Mouse (Mus musculus) adrenal gland, adult 2 months (tissue): Measurements from ENCODE around the gene Pgbd1. TPM values are rescaled to one million over a fixed set of nuclear protein-coding genes. Genes with fewer than 3 reads are reported as not detected.
A peak's percentile ranks its signal among the peaks of the same experiment; 100 is the strongest.

ENCODE experiments used
- DNase-seq: peaks from one replicate; pipeline ENCODE4 v3.0.0; 2021
- microRNA-seq, 2 experiments: library from miRNA; unstranded; fragments of <30 nt; microRNA quantifications; one replicate each; pipeline ENCODE4 v1.2.0; 2021
- polyA plus RNA-seq: library from polyadenylated mRNA; depleted of rRNA; stranded (reverse); fragments of >200 nt; gene quantifications from 2 replicates; pipeline ENCODE4 v1.2.3, GENCODE M21; 2012; rRNA removed
- total RNA-seq, 2 experiments: library from RNA; stranded (reverse); gene quantifications; 2 replicates each; pipeline ENCODE4 v1.2.3; 2021

Pgbd1 gene
- total and polyA plus RNA-seq, 3 experiments = 0.51 to 0.90 (median 0.81) TPM

DNA sequence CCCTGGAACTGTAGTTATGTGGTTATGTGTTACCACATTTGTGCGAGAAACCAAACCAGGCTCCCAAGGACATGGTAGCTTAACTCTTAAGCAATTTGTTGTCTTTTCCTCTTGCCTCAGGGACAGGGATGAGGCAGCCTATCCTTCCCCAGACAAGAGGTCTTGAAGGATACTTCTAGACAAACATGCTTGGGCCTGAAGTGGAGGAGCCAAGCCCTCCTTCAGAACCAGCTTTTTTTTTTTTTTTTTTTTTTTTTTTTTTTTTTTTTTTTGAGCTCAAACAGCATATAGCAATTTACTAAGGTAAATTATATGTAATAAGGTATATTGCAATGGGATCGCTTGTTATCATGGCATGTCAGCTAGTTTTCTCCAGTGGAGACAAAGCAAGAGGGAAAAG, 25.1 kb downstream of the Pgbd1 start:
- DNase-seq = no peak

DNA sequence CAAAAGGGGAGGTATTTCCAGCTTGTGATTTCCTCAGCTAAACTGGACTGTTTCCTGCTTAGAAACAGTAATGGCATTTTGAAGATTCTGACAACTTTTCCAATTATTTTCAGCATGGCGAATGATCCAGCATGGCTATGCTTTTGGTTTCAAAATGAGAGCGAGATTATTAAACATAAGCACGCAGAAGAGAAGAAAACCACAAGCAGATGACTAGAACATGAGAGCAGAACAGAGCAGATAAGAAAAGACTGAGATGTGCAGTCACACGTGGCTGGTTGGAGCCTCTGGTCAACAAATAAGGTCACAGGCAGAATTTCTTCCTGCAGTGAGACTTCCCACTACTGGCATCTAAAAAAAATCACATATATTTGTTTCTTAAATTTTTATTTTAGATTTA, 25.6 kb downstream of the Pgbd1 start:
- no peak for DNase-seq

GRCm38 (mm10) chr13:21414231-21415212, 26.3 kb downstream of the Pgbd1 start:
- no peak for DNase-seq

- DNase-seq = no peak
Measured at GRCm38 (mm10) chr13:21408805-21409459, 31.9 kb downstream of the Pgbd1 start.

DNA sequence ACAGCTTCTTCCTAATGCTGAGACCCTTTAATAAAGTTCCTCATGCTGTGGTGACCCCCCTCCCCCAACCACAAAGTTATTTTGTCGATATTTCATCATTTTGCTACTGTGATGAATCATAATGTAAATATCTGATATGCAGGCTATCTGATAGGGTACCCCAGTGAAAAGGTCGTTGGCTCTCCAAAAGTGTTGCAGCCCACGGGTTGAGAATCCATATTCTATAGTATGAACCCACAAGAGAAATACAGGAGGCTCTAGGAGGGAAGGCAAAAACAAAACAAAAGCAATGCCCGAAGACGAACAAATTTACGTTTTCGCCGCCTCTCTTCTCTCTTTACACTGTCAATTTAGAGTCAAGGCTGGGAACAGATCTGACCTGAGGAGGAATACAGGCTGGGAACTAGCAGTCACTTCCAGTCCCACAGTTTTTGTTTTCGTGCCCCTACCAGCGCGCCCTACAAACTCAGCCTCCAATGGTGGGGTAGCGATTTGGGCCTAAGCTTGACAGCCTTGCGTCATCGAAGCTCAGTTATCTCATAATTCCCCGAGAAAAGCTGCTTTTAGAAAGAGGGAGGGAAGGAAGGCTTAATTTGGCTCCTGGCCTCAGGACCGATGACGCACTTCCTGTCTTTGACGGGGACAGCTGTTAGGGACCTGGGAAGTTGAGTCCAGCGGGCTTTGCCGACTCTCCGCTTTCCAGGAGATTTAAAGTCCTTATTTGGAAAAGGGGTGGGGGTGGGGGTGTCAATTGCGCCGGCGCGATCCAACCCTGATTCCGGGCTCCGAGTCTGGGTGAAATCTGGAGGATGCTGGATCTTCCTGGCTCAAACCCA, 32.7 kb downstream of the Pgbd1 start:
- peak; percentile 89 for DNase-seq

- DNase-seq = no peak
Measured at GRCm38 (mm10) chr13:21407341-21407740, 33.5 kb downstream of the Pgbd1 start.

DNA sequence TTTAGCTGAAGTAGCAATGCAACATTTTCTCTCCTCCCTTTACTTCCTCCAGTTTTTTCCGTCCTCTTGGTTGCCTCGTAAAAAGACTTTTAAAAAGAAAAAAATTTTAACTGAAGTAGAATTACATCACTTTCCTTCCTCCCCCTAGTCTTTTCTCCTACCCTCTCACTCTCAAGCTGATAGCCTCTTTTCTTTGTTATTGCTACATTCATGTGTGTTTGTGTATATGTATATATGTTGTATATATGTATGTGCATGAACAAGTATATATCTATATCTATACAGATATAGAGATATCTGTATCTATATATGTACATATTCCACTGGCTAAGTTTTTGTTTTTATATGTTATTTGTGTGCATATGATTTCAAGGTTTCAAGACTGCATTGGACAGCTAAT, 38.0 kb downstream of the Pgbd1 start:
- no peak for DNase-seq

- DNase-seq = peak; percentile 89
Measured at GRCm38 (mm10) chr13:21402287-21402846, 38.5 kb downstream of the Pgbd1 start, which contains the start of gene Zkscan3. Gene Zkscan3, minus strand, starts transcription at chr13:21402755.

- DNase-seq = peak; percentile 28
Measured at GRCm38 (mm10) chr13:21401636-21402286, 39.1 kb downstream of the Pgbd1 start.

GRCm38 (mm10) chr13:21401166-21401565, 39.7 kb downstream of the Pgbd1 start:
- no peak for DNase-seq

DNA sequence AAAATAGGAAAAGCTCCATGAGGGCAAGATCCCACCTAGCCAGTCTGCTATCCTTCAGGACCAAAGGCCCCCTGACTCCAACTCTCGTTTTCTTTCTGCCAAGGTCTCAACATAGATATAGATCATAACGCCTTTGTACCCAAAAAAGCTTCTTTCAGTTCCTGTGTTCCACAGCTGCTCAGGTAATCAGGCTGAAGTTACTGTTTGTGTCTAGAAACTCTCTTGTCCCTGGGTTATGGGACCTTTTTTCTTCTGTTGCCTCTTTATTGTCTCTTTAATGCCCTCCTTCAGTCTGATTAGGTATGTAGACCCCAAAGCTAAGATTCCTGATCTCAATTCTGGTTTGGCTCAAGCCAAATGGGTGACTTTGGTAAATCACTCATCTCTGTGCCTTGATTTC, 43.4 kb downstream of the Pgbd1 start:
- no peak for DNase-seq

GRCm38 (mm10) chr13:21396048-21396447, 44.8 kb downstream of the Pgbd1 start:
- DNase-seq = peak; percentile 57

GRCm38 (mm10) chr13:21395623-21396022, 45.2 kb downstream of the Pgbd1 start:
- no peak for DNase-seq

GRCm38 (mm10) chr13:21395211-21395610, 45.6 kb downstream of the Pgbd1 start:
- DNase-seq = peak; percentile 37

DNA sequence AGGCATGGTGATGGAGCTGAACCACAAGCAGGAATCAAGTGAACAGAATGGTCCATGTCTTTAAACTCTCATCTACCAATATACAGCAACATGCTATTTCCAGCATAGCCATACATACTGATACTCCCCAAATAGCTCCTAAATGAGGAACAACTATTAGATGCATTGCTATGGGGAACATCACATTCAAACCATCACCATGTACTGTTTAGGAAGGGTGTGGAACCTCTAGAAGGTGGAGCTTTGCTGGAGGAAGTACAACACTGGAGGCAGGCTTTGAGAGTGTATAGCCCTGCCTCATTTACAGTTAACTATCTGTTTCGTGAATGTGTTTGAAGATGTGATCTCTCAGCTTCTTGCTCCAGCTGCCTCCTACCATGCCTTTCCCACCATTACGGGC, 63.1 kb downstream of the Pgbd1 start:
- DNase-seq = no peak

DNA sequence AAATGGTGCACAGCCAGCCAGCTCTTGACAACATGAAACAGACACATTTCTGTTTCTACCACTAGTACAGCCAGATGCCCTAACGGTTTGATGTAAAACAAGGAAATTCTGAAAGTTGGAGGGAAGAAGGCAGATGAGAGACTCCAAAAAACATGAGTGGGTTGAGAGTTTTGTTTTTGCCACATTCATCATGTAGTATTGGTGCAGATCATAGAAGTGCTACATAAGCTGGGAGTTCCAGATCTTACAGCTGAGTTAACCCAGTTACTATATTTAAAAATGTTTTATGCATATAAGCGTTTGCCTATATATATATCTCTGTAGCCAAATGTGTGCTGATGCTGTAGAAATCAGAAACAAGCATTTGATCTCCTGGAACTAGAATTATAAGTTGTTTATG, 68.2 kb downstream of the Pgbd1 start:
- no peak for DNase-seq

Small RNA genes lying within 50 kb of the gene (microRNA-seq; reads per million reads assigned to microRNA genes)
- 0 reads per million in 2 experiments for gene Mir1896
- 0 to 0.22 reads per million in 2 experiments for gene Mir6942

Other genes with a start within 250 kb of the Pgbd1 start
- gene Gpx5, start 148.3 kb downstream of the Pgbd1 start, total RNA-seq = not detected
- gene Gpx5, start 148.3 kb downstream of the Pgbd1 start, polyA plus RNA-seq = not detected in 2 replicates
- not detected for gene Gpx6, start 128.9 kb downstream of the Pgbd1 start, total RNA-seq
- gene Gpx6, start 128.9 kb downstream of the Pgbd1 start, polyA plus RNA-seq = not detected in 2 replicates
- gene Olfr1367, start 94.1 kb downstream of the Pgbd1 start, total RNA-seq = not detected
- not detected in 2 replicates for gene Olfr1367, start 94.1 kb downstream of the Pgbd1 start, polyA plus RNA-seq
- gene Zscan12, start 78.2 kb downstream of the Pgbd1 start, total RNA-seq = 1 to 10 TPM; 9.4 to 9.6 TPM
- gene Zscan12, start 78.2 kb downstream of the Pgbd1 start, polyA plus RNA-seq = 0.33 and 0.44 TPM in 2 replicates
- 10 to 100 TPM; 44.2 to 61.4 TPM for gene Zkscan3, start 38.3 kb downstream of the Pgbd1 start, total RNA-seq
- 21.9 and 27.8 TPM in 2 replicates for gene Zkscan3, start 38.3 kb downstream of the Pgbd1 start, polyA plus RNA-seq
- gene Zscan26, start 12.7 kb upstream of the Pgbd1 start, total RNA-seq = 10 to 100 TPM; 36.8 to 37.8 TPM
- 3.6 and 5.3 TPM in 2 replicates for gene Zscan26, start 12.7 kb upstream of the Pgbd1 start, polyA plus RNA-seq
- 1 to 10 TPM in 1 of 2 experiments, under 1 TPM in 1; 0.84 to 1.5 TPM for gene Nkapl, start 27.5 kb upstream of the Pgbd1 start, total RNA-seq
- gene Nkapl, start 27.5 kb upstream of the Pgbd1 start, polyA plus RNA-seq = 0.43 and 0.70 TPM in 2 replicates
- gene Zkscan4, start 37.8 kb upstream of the Pgbd1 start, total RNA-seq = 1 to 10 TPM; 1.8 to 3.6 TPM
- gene Zkscan4, start 37.8 kb upstream of the Pgbd1 start, polyA plus RNA-seq = 0.46 and 0.85 TPM in 2 replicates
- gene Gm10065, start 38.4 kb upstream of the Pgbd1 start, total RNA-seq = not detected
- gene Gm10065, start 38.4 kb upstream of the Pgbd1 start, polyA plus RNA-seq = 1.4 TPM in 1 of 2 replicates, not detected in the other
- 10 to 100 TPM; 13.3 to 14.2 TPM for gene AK157302, start 54.2 kb upstream of the Pgbd1 start, total RNA-seq
- gene AK157302, start 54.2 kb upstream of the Pgbd1 start, polyA plus RNA-seq = 0.09 TPM in 1 of 2 replicates, not detected in the other
- gene Gm11273, start 60.4 kb upstream of the Pgbd1 start, total RNA-seq = 100 to 1,000 TPM in 1 of 2 experiments, 10 to 100 TPM in 1; 95.4 to 165 TPM
- gene Gm11273, start 60.4 kb upstream of the Pgbd1 start, polyA plus RNA-seq = 56.6 and 56.8 TPM in 2 replicates
- gene Zkscan8, start 90.1 kb upstream of the Pgbd1 start, total RNA-seq = 10 to 100 TPM; 13.9 to 17.1 TPM
- gene Zkscan8, start 90.1 kb upstream of the Pgbd1 start, polyA plus RNA-seq = 1.2 and 1.5 TPM in 2 replicates
- gene Olfr1366, start 101.8 kb upstream of the Pgbd1 start, total RNA-seq = not detected
- not detected in 2 replicates for gene Olfr1366, start 101.8 kb upstream of the Pgbd1 start, polyA plus RNA-seq
- gene Olfr1535, start 118.8 kb upstream of the Pgbd1 start, total RNA-seq = not detected
- not detected in 2 replicates for gene Olfr1535, start 118.8 kb upstream of the Pgbd1 start, polyA plus RNA-seq
- gene Olfr1364, start 140.7 kb upstream of the Pgbd1 start, total RNA-seq = not detected
- gene Olfr1364, start 140.7 kb upstream of the Pgbd1 start, polyA plus RNA-seq = not detected in 2 replicates
- gene Olfr1362, start 173.0 kb upstream of the Pgbd1 start, total RNA-seq = not detected
- 0.04 TPM in 1 of 2 replicates, not detected in the other for gene Olfr1362, start 173.0 kb upstream of the Pgbd1 start, polyA plus RNA-seq
- not detected for gene Olfr11, start 201.5 kb upstream of the Pgbd1 start, total RNA-seq
- not detected in 2 replicates for gene Olfr11, start 201.5 kb upstream of the Pgbd1 start, polyA plus RNA-seq
- not detected for gene Olfr1361, start 222.3 kb upstream of the Pgbd1 start, total RNA-seq
- gene Olfr1361, start 222.3 kb upstream of the Pgbd1 start, polyA plus RNA-seq = not detected in 2 replicates
- not detected for gene Olfr1360, start 236.3 kb upstream of the Pgbd1 start, total RNA-seq
- gene Olfr1360, start 236.3 kb upstream of the Pgbd1 start, polyA plus RNA-seq = not detected in 2 replicates